Mouse (Mus musculus): ENCODE measurements at regions not wholly inside any gene's neighbourhood (a gene's known extent, or its start where the extent isn't known, plus 50 kb on each side); places are given as distances from the start of the nearest gene placed in this dataset.

GRCm38 (mm10) chr13:111946271-111946670 lies 137.5 kb upstream of the Map3k1 start:
- WGBS, result 89% methylated on average over 4 of the region's 4 CpGs
- Histone ChIP-seq H3K9me3 (0 out of 2 replicates have a peak, but pooled peaks cover 2% of the 10 kb centered on the region), H3K36me3 (no peaks in the 10 kb centered on the region), H3K9ac (no peak overlapping the region), H3K27ac (replicated peaks) (no peak overlapping the region), H3K4me1 (replicated peaks) (peaks cover 14% of the 10 kb centered on the region), H3K4me3 (no peak overlapping the region), H3K4me2 (no peak overlapping the region), H3K27me3 (no peaks in the 10 kb centered on the region)
- ATAC-seq (ENCODE audit: low read depth), result no peak

- WGBS, result 83% methylated on average over 8 of the region's 8 CpGs
- Histone ChIP-seq H3K9me3 (0 out of 2 replicates have a peak, but pooled peaks cover 2% of the 10 kb centered on the region), H3K4me1 (replicated peaks) (peaks cover 14% of the 10 kb centered on the region), H3K27me3 (no peaks in the 10 kb centered on the region), H3K36me3 (no peaks in the 10 kb centered on the region), H3K27ac (replicated peaks) (no peak overlapping the region), H3K9ac (no peak overlapping the region), H3K4me2 (no peak overlapping the region), H3K4me3 (no peak overlapping the region)
- ATAC-seq (ENCODE audit: low read depth), result no peak
Observed at GRCm38 (mm10) chr13:111946811-111947210, 138.0 kb upstream of the Map3k1 start.

DNA sequence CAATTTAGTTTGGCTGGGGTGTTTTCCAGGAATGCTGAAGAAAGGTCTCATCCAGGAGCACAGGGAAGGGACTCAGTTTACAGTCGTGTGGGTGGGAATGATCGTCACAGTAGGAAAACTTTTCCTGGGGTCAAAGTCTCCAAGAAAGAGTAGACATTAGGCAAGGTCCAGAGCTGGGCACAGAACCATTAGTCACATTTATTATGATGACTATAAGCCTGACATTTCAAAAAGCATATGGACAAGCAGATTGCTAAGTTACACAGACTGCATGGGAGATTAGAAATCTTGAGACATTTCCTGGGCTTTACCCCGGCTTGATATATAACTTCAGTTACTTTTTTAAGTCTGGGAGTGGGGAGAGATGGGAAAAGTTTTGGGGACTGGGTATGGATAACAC lies 139.6 kb upstream of the Map3k1 start:
- 87% methylated on average over 3 of the region's 3 CpGs for WGBS
- Histone ChIP-seq H3K36me3 (no peaks in the 10 kb centered on the region), H3K4me2 (no peak overlapping the region), H3K4me3 (no peak overlapping the region), H3K9ac (no peak overlapping the region), H3K27ac (replicated peaks) (no peak overlapping the region), H3K9me3 (no peaks in the 10 kb centered on the region), H3K4me1 (replicated peaks) (peaks cover 13% of the 10 kb centered on the region), H3K27me3 (no peaks in the 10 kb centered on the region)
- ATAC-seq (ENCODE audit: low read depth), result no peak

- Histone ChIP-seq H3K27me3 (no peaks in the 10 kb centered on the region), H3K4me1 (replicated peaks) (0 out of 2 replicates have a peak, but pooled peaks cover 4% of the 10 kb centered on the region), H3K9me3 (no peaks in the 10 kb centered on the region), H3K27ac (replicated peaks) (no peak overlapping the region), H3K9ac (no peak overlapping the region), H3K4me3 (no peak overlapping the region), H3K36me3 (no peaks in the 10 kb centered on the region), H3K4me2 (no peak overlapping the region)
- ATAC-seq (ENCODE audit: low read depth), result no peak
- 94% methylated on average over 1 of the region's 1 CpGs for WGBS
Observed at GRCm38 (mm10) chr13:111950042-111950441, 141.2 kb upstream of the Map3k1 start.

DNA sequence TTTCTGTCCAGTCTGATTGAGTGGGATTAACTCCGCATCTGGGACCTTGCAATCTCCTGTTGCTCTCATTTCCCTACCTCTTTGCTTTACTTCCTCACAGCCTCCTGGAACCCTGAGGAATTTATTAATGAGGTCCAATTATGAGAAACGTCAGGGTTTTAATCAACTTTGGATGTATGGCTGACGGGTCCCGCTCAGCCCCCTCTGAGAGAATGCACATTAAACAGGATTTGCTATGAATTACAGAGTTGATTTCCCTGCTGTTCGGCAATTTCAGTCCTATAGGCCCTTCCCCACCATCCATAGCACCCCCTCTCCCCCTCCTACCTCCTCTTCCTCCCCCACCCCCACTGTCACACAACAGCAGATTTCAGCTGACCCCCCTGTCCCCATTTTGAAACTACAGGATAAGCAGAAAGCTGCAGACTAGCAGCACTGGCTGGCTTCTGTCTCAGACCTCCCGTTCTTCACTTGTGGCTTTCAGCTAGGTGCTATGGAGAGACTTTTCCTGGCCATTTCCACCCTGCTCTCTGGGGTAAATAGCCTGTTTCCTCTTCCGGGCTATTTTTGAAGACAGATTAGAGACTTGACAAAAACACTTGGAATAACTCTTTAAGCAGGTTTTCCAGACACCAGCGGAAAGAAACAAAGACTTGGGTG lies 145.2 kb upstream of the Map3k1 start:
- no peak for ATAC-seq (ENCODE audit: low read depth)
- H3K4me3 ChIP-seq, result no peak overlapping the region
- 0 out of 2 replicates have a peak overlapping the region, but pooled peaks have one; percentile 13 for H3K27ac ChIP-seq (replicated peaks)
- no peaks in the 10 kb centered on the region for H3K27me3 ChIP-seq
- no peak overlapping the region for H3K4me2 ChIP-seq
- H3K9ac ChIP-seq, result no peak overlapping the region
- no peaks in the 10 kb centered on the region for H3K36me3 ChIP-seq
- no peaks in the 10 kb centered on the region for H3K9me3 ChIP-seq
- WGBS, result 58% methylated on average over 8 of the region's 8 CpGs
- 0 out of 2 replicates have a peak, but pooled peaks cover 4% of the 10 kb centered on the region for H3K4me1 ChIP-seq (replicated peaks)

DNA sequence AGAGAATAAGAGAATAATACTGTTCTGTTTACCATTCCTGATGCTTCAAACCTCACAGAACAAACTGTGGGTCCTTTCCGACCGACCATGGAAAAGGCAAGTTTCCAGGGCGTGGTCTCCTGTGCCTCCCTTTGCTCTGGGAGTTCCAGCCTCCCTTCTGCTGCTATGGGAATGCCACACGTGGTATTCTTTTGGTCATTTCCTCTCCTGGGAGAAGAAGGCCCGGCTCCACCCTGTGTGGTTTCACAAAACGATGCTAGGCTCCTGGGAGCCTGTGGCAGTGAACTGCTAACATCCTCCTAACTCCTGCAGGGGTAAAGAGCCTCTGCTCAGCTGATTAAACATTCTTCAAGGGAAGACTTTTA lies 145.7 kb upstream of the Map3k1 start:
- WGBS, result 39% methylated on average over 6 of the region's 6 CpGs
- H3K4me2 ChIP-seq, result no peak overlapping the region
- H3K4me3 ChIP-seq, result no peak overlapping the region
- no peaks in the 10 kb centered on the region for H3K9me3 ChIP-seq
- no peaks in the 10 kb centered on the region for H3K36me3 ChIP-seq
- H3K27ac ChIP-seq (replicated peaks), result peak overlapping the region; percentile 14; the same call in 1 of the 2 replicates
- ATAC-seq (ENCODE audit: low read depth), result no peak
- H3K4me1 ChIP-seq (replicated peaks), result 0 out of 2 replicates have a peak, but pooled peaks cover 4% of the 10 kb centered on the region
- H3K9ac ChIP-seq, result no peak overlapping the region
- H3K27me3 ChIP-seq, result no peaks in the 10 kb centered on the region

DNA sequence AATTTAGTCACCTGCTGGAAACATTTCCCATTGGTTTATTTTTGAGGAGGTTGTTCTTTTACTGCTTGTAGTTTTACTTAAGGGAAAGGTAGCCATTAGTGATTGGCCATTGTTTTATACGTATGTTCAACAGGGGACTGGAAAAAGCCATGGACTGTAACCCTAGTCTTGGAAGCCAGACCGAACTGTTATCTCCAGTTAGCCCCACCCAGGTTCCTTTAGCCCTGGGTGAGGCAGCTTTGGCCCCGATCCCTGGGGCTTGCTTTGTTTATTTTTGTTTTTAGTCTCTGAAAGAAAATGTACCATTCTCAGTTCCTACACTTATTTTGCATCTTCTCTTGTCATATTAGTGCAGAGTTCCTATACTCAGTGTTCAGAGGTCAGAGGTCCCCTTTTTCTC lies 148.3 kb upstream of the Map3k1 start:
- Histone ChIP-seq H3K4me3 (no peak overlapping the region), H3K36me3 (no peaks in the 10 kb centered on the region), H3K27me3 (no peaks in the 10 kb centered on the region), H3K9me3 (no peaks in the 10 kb centered on the region), H3K9ac (no peak overlapping the region), H3K4me1 (replicated peaks) (0 out of 2 replicates have a peak, but pooled peaks cover 4% of the 10 kb centered on the region), H3K27ac (replicated peaks) (no peak overlapping the region), H3K4me2 (no peak overlapping the region)
- ATAC-seq (ENCODE audit: low read depth), result no peak
- 83% methylated on average over 3 of the region's 3 CpGs for WGBS

DNA sequence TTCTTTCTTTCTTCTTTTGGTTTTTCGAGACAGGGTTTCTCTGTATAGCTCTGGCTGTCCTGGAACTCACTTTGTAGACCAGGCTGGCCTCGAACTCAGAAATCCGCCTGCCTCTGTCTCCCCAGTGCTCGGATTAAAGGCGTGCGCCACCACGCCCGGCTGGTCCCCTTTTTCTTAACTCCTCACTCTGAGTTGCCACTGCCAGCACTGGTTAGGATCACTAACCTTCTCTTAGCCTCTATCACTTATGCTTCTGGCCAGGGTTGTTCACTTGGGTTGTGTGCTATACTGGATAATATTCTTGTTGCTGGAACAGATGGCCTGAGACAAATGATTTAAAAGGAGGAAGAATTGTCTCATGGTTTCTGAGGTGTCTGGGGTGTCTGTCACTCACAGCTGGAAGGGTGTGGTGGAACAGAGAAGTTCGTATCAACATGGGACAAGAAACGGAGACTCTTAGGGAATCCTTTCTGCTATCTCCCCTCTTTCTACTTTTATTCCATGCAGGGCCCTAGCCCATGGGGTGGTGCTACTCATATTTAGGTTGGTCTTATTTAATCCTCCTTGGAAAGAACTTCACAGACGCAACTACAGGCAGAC lies 149.0 kb upstream of the Map3k1 start:
- no peak for ATAC-seq (ENCODE audit: low read depth)
- Histone ChIP-seq H3K4me3 (no peak overlapping the region), H3K27ac (replicated peaks) (no peak overlapping the region), H3K27me3 (no peaks in the 10 kb centered on the region), H3K9me3 (no peaks in the 10 kb centered on the region), H3K36me3 (no peaks in the 10 kb centered on the region), H3K4me2 (no peak overlapping the region), H3K9ac (no peak overlapping the region), H3K4me1 (replicated peaks) (0 out of 2 replicates have a peak, but pooled peaks cover 4% of the 10 kb centered on the region)
- WGBS, result 96% methylated on average over 11 of the region's 11 CpGs

DNA sequence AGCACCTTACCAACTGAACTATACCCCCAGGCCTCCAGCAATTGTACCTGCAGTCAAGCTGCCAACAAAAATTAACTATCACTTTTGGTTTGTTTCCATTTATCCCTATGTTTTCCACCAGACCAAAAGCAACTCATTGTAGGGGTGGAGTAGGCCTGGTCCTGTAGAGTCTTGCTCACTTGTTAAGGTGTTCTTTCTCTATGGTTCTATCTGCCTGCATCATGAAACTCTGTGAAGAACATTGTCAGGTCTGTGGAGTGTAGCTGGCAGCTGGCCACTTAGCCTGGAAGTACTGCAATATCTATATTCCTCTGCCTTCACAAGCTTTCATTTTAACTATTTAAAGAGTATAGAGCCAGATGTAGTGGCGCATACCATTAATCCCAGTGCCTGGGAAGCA lies 149.6 kb upstream of the Map3k1 start:
- no peak for ATAC-seq (ENCODE audit: low read depth)
- 97% methylated on average over 1 of the region's 1 CpGs for WGBS
- Histone ChIP-seq H3K27ac (replicated peaks) (no peak overlapping the region), H3K9me3 (no peaks in the 10 kb centered on the region), H3K4me3 (no peak overlapping the region), H3K27me3 (no peaks in the 10 kb centered on the region), H3K36me3 (no peaks in the 10 kb centered on the region), H3K9ac (no peak overlapping the region), H3K4me2 (no peak overlapping the region), H3K4me1 (replicated peaks) (0 out of 2 replicates have a peak, but pooled peaks cover 4% of the 10 kb centered on the region)

- H3K4me2 ChIP-seq, result no peak overlapping the region
- no peaks in the 10 kb centered on the region for H3K4me1 ChIP-seq (replicated peaks)
- no peak overlapping the region for H3K9ac ChIP-seq
- no peak for ATAC-seq (ENCODE audit: low read depth)
- H3K27ac ChIP-seq (replicated peaks), result no peak overlapping the region
- no peak overlapping the region for H3K4me3 ChIP-seq
- H3K27me3 ChIP-seq, result no peaks in the 10 kb centered on the region
- WGBS, result 98% methylated on average over 2 of the region's 2 CpGs
- H3K9me3 ChIP-seq, result no peaks in the 10 kb centered on the region
- H3K36me3 ChIP-seq, result no peaks in the 10 kb centered on the region
Observed at GRCm38 (mm10) chr13:111960036-111960435, 151.2 kb upstream of the Map3k1 start.

DNA sequence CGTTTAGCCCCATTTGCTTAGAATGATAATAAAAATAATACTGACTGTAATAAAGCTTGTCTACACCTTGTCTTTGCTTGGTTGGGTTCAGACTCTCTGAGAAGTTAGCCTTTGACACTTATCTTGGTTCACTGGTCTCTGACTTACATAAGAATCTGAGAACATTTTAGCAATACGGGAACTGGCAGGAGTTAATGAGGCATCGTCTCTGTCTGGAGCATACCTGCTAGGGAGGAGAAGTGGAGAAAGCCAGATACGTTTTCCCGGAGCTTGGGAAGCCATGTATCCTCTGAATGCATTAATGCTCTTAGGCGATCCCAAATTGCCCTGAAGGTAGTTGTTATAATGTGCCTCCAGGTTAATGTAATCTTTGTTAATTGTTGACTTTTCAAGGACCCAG lies 152.6 kb upstream of the Map3k1 start:
- H3K4me1 ChIP-seq (replicated peaks), result peaks cover 4% of the 10 kb centered on the region
- no peak overlapping the region for H3K27ac ChIP-seq (replicated peaks)
- no peak for ATAC-seq (ENCODE audit: low read depth)
- WGBS, result 81% methylated on average over 6 of the region's 6 CpGs
- H3K9me3 ChIP-seq, result no peaks in the 10 kb centered on the region
- H3K27me3 ChIP-seq, result no peaks in the 10 kb centered on the region
- H3K9ac ChIP-seq, result no peak overlapping the region
- H3K36me3 ChIP-seq, result no peaks in the 10 kb centered on the region
- no peak overlapping the region for H3K4me3 ChIP-seq
- no peak overlapping the region for H3K4me2 ChIP-seq

GRCm38 (mm10) chr13:111962155-111962554 lies 153.4 kb upstream of the Map3k1 start:
- WGBS, result 93% methylated on average over 4 of the region's 4 CpGs
- H3K4me2 ChIP-seq, result no peak overlapping the region
- H3K4me3 ChIP-seq, result no peak overlapping the region
- H3K27ac ChIP-seq (replicated peaks), result no peak overlapping the region
- H3K27me3 ChIP-seq, result no peaks in the 10 kb centered on the region
- no peak for ATAC-seq (ENCODE audit: low read depth)
- no peaks in the 10 kb centered on the region for H3K9me3 ChIP-seq
- no peaks in the 10 kb centered on the region for H3K36me3 ChIP-seq
- no peak overlapping the region for H3K9ac ChIP-seq
- peaks cover 8% of the 10 kb centered on the region for H3K4me1 ChIP-seq (replicated peaks)

DNA sequence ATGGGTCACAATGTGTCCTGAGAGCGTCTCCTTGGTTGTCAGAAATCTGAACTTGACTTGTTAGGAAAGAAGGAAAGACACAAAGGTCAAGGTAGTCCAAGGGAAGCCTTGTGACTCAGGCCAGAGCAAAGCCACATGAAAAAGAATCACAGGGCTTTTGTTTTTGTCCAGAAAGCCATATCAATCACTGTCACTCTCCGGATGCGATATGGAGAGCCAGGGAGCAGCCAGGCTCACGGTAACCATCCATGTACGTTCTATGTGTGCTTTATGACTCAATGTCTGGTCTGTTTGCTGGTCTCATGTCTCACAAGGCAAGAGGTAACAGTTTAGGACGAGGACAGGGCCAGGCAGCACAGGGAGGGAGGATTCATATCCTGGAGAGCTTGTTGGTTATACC lies 157.3 kb upstream of the Map3k1 start:
- Histone ChIP-seq H3K4me1 (replicated peaks) (peaks cover 23% of the 10 kb centered on the region), H3K36me3 (no peaks in the 10 kb centered on the region), H3K9me3 (no peaks in the 10 kb centered on the region), H3K4me2 (no peak overlapping the region), H3K9ac (no peak overlapping the region), H3K27ac (replicated peaks) (no peak overlapping the region; the same call in 1 of the 2 replicates), H3K27me3 (no peaks in the 10 kb centered on the region), H3K4me3 (no peak overlapping the region)
- no peak for ATAC-seq (ENCODE audit: low read depth)
- 54% methylated on average over 6 of the region's 6 CpGs for WGBS

All from neural tube, embryonic 13.5 days (tissue).